Comparison of ENCODE assay signal across 22 mouse cellular contexts in genomic region chr9:106215341-106216125, GRCm38 (mm10). TPM values are rescaled to one million over a fixed set of nuclear protein-coding genes. Genes with fewer than 3 reads are reported as not detected.
DNase-seq lines count a peak whose midpoint lies in the region; ATAC-seq and TF ChIP-seq lines count a peak whose summit lies in the region.
"Had no signal": no experiment of that assay in that cellular context is flagged by ENCODE, and none has a peak within 500 bp of the region (broad histone marks: within the 10 kb centered on the region; RNA-seq: fewer than 3 reads in every experiment).

No protein-coding gene starts in this region.

- no peaks in the 10 kb centered on the region for H3K27me3 ChIP-seq in hindbrain, postnatal 0 days (ENCODE audit: insufficient read depth, low read length)
- H3K27me3 ChIP-seq in hindbrain, embryonic 12.5 days: no peaks in the 10 kb centered on the region
- H3K27me3 ChIP-seq in lung, embryonic 14.5 days (ENCODE audit: insufficient read depth, low read length): no peaks in the 10 kb centered on the region
- H3K27me3 ChIP-seq in heart, embryonic 12.5 days (replicated peaks): no peaks in the 10 kb centered on the region
- H3K27me3 ChIP-seq: liver, embryonic 15.5 days; stomach, embryonic 15.5 days had no signal

- no peak overlapping the region for H3K27ac ChIP-seq in hindbrain, postnatal 0 days
- no peak overlapping the region for H3K27ac ChIP-seq in hindbrain, embryonic 12.5 days
- H3K27ac ChIP-seq in lung, embryonic 14.5 days (ENCODE audit: low read depth): no peak overlapping the region
- H3K27ac ChIP-seq in heart, embryonic 12.5 days (ENCODE audit: poor library complexity, severe bottlenecking): no peak overlapping the region
- H3K27ac ChIP-seq: liver, embryonic 15.5 days; midbrain, embryonic 10.5 days; stomach, embryonic 15.5 days had no signal

- H3K9ac ChIP-seq in hindbrain, postnatal 0 days (replicated peaks; ENCODE audit: low read length): no peak overlapping the region
- H3K9ac ChIP-seq in hindbrain, embryonic 12.5 days: no peak overlapping the region
- no peak overlapping the region for H3K9ac ChIP-seq in lung, embryonic 14.5 days
- H3K9ac ChIP-seq in heart, embryonic 12.5 days: no peak overlapping the region
- H3K9ac ChIP-seq: liver, embryonic 15.5 days; stomach, embryonic 15.5 days had no signal

- no peak for DNase-seq in hindbrain, postnatal 0 days (ENCODE audit: low spot score)
- DNase-seq in lung, embryonic 14.5 days: no peak
- no peak for DNase-seq in lung, adult 2 months
- DNase-seq in CD4-positive, CD25-positive, alpha-beta regulatory T cell, adult 2 months (ENCODE audit: low read depth, low spot score): peak; percentile 52
- DNase-seq in naive thymus-derived CD4-positive, alpha-beta T cell, adult 2 months (ENCODE audit: low read depth): peak; percentile 68
- no peak for DNase-seq in gastrocnemius, postnatal 25 days
- DNase-seq: B cell, adult 2 months; cerebellum, postnatal 10 days; heart, postnatal 36 days; kidney, adult 9 months; lung, postnatal 4 days; retina, postnatal 1 day; thymus, postnatal 4 days had no signal

- peaks cover 25% of the 10 kb centered on the region for H3K36me3 ChIP-seq in hindbrain, postnatal 0 days (ENCODE audit: insufficient read depth, low read length)
- H3K36me3 ChIP-seq in hindbrain, embryonic 12.5 days: peaks cover 32% of the 10 kb centered on the region
- H3K36me3 ChIP-seq in lung, embryonic 14.5 days (ENCODE audit: insufficient read depth): peaks cover 33% of the 10 kb centered on the region
- H3K36me3 ChIP-seq in heart, embryonic 12.5 days: peaks cover 35% of the 10 kb centered on the region

- WGBS in hindbrain, postnatal 0 days: 86% methylated on average over 6 of the region's 6 CpGs
- 80% methylated on average over 6 of the region's 6 CpGs for WGBS in hindbrain, embryonic 12.5 days
- WGBS in lung, embryonic 14.5 days: 82% methylated on average over 6 of the region's 6 CpGs
- WGBS in lung, adult 2 months: 81% methylated on average over 6 of the region's 6 CpGs
- WGBS in heart, embryonic 12.5 days: 76% methylated on average over 6 of the region's 6 CpGs

- no peaks in the 10 kb centered on the region; the same call in 1 of the 2 replicates for H3K4me1 ChIP-seq in hindbrain, postnatal 0 days (ENCODE audit: insufficient read depth, low read length)
- peaks cover 11% of the 10 kb centered on the region for H3K4me1 ChIP-seq in hindbrain, embryonic 12.5 days
- H3K4me1 ChIP-seq in lung, embryonic 14.5 days (ENCODE audit: insufficient read depth): 0 out of 2 replicates have a peak, but pooled peaks cover 5% of the 10 kb centered on the region
- H3K4me1 ChIP-seq in lung, adult 2 months (ENCODE audit: control insufficient read depth, insufficient read depth, low read length): peaks cover 9% of the 10 kb centered on the region
- peaks cover 12% of the 10 kb centered on the region for H3K4me1 ChIP-seq in heart, embryonic 12.5 days (replicated peaks)

- TF ChIP-seq POLR2A in lung, adult 2 months (IDR thresholded peaks at IDR 0.05; ENCODE audit: borderline replicate concordance, extremely low read depth, low read depth, low read length): no peak

- ATAC-seq in hindbrain, postnatal 0 days: no peak
- ATAC-seq in hindbrain, embryonic 12.5 days (ENCODE audit: low FRiP score): no peak
- no peak for ATAC-seq in lung, embryonic 14.5 days (ENCODE audit: insufficient read depth)
- ATAC-seq in heart, embryonic 12.5 days (ENCODE audit: insufficient number of reproducible peaks, low FRiP score): no peak
- ATAC-seq: hindbrain, embryonic 16.5 days had no signal

- H3K4me3 ChIP-seq in hindbrain, postnatal 0 days (ENCODE audit: low read length): no peak overlapping the region
- no peak overlapping the region for H3K4me3 ChIP-seq in hindbrain, embryonic 12.5 days
- H3K4me3 ChIP-seq in lung, embryonic 14.5 days (ENCODE audit: low read depth, low read length): no peak overlapping the region
- H3K4me3 ChIP-seq in lung, adult 2 months (replicated peaks; ENCODE audit: extremely low read depth, low read depth, low read length): no peak overlapping the region
- H3K4me3 ChIP-seq in heart, embryonic 12.5 days: no peak overlapping the region
- H3K4me3 ChIP-seq: liver, embryonic 15.5 days; midbrain, embryonic 10.5 days; stomach, embryonic 15.5 days had no signal

- H3K4me2 ChIP-seq in hindbrain, postnatal 0 days (ENCODE audit: low read depth, low read length): no peak overlapping the region
- H3K4me2 ChIP-seq in hindbrain, embryonic 12.5 days (replicated peaks): no peak overlapping the region
- H3K4me2 ChIP-seq in lung, embryonic 14.5 days: no peak overlapping the region
- no peak overlapping the region for H3K4me2 ChIP-seq in heart, embryonic 12.5 days
- H3K4me2 ChIP-seq: heart, embryonic 11.5 days; liver, embryonic 15.5 days; stomach, embryonic 15.5 days had no signal

- no peaks in the 10 kb centered on the region for H3K9me3 ChIP-seq in hindbrain, postnatal 0 days (ENCODE audit: low read length)
- no peaks in the 10 kb centered on the region for H3K9me3 ChIP-seq in hindbrain, embryonic 12.5 days (replicated peaks)
- no peaks in the 10 kb centered on the region for H3K9me3 ChIP-seq in lung, embryonic 14.5 days (ENCODE audit: low read depth, low read length)
- no peaks in the 10 kb centered on the region for H3K9me3 ChIP-seq in heart, embryonic 12.5 days (replicated peaks)
- H3K9me3 ChIP-seq: G1E; liver, embryonic 15.5 days; midbrain, embryonic 10.5 days; stomach, embryonic 15.5 days had no signal

- peak; percentile 37 for TF ChIP-seq CTCF in hindbrain, postnatal 0 days (IDR thresholded peaks at IDR 0.05; ENCODE audit: low read depth)
- peak; percentile 40 for TF ChIP-seq CTCF in lung, embryonic 14.5 days (IDR thresholded peaks at IDR 0.05; ENCODE audit: low read depth)
- no peak for TF ChIP-seq CTCF in lung, adult 2 months (IDR thresholded peaks at IDR 0.05; ENCODE audit: insufficient read depth, low read length)

RNA-seq across cellular contexts. Expression of gene Tlr9, which starts 6.9 kb away (rescaled TPM):
- total RNA-seq in hindbrain, postnatal 0 days (2014; rRNA removed): 0.36 and 0.37 TPM in 2 replicates
- 0.09 and 0.11 TPM in 2 replicates for polyA plus RNA-seq in hindbrain, postnatal 0 days (2015; fragmentation: Nextera tagmentation; extraction: Ambion mirVana)
- polyA plus RNA-seq in hindbrain, embryonic 12.5 days (2016; fragmentation: Nextera tagmentation; extraction: Ambion mirVana): 0.05 and 0.07 TPM in 2 replicates
- polyA plus RNA-seq in lung, embryonic 14.5 days (2014; fragmentation: Nextera tagmentation; extraction: Ambion mirVana): 0.08 and 0.09 TPM in 2 replicates
- polyA plus RNA-seq in lung, adult 2 months (2012; rRNA removed): 6.0 and 6.4 TPM in 2 replicates
- under 1 TPM; 0.21 to 0.33 TPM for total RNA-seq in gastrocnemius, postnatal 25 days (2021)
- polyA plus RNA-seq in heart, embryonic 12.5 days (2016; fragmentation: Nextera tagmentation; extraction: Ambion mirVana): not detected in 2 replicates
- polyA plus RNA-seq: G1E; heart, embryonic 11.5 days; limb, embryonic 11.5 days; midbrain, embryonic 10.5 days had no signal

RNA-seq across cellular contexts. Expression of gene Twf2, which starts 12.6 kb away (rescaled TPM):
- 57.4 and 72.6 TPM in 2 replicates for total RNA-seq in hindbrain, postnatal 0 days (2014; rRNA removed)
- 42.0 and 43.9 TPM in 2 replicates for polyA plus RNA-seq in hindbrain, postnatal 0 days (2015; fragmentation: Nextera tagmentation; extraction: Ambion mirVana)
- polyA plus RNA-seq in hindbrain, embryonic 12.5 days (2016; fragmentation: Nextera tagmentation; extraction: Ambion mirVana): 60.2 and 62.1 TPM in 2 replicates
- 77.0 and 78.1 TPM in 2 replicates for polyA plus RNA-seq in lung, embryonic 14.5 days (2014; fragmentation: Nextera tagmentation; extraction: Ambion mirVana)
- polyA plus RNA-seq in lung, adult 2 months (2012; rRNA removed): 60.9 and 69.0 TPM in 2 replicates
- 100 to 1,000 TPM in 1 of 2 experiments, 10 to 100 TPM in 1; 95.6 to 126 TPM for total RNA-seq in gastrocnemius, postnatal 25 days (2021)
- 52.9 and 53.9 TPM in 2 replicates for polyA plus RNA-seq in heart, embryonic 12.5 days (2016; fragmentation: Nextera tagmentation; extraction: Ambion mirVana)

RNA-seq across cellular contexts. Expression of gene Ppm1m, which starts 16.0 kb away (rescaled TPM):
- 19.0 and 23.3 TPM in 2 replicates for total RNA-seq in hindbrain, postnatal 0 days (2014; rRNA removed)
- polyA plus RNA-seq in hindbrain, postnatal 0 days (2015; fragmentation: Nextera tagmentation; extraction: Ambion mirVana): 18.5 and 21.2 TPM in 2 replicates
- 32.3 and 37.0 TPM in 2 replicates for polyA plus RNA-seq in hindbrain, embryonic 12.5 days (2016; fragmentation: Nextera tagmentation; extraction: Ambion mirVana)
- polyA plus RNA-seq in lung, embryonic 14.5 days (2014; fragmentation: Nextera tagmentation; extraction: Ambion mirVana): 49.2 and 55.0 TPM in 2 replicates
- polyA plus RNA-seq in lung, adult 2 months (2012; rRNA removed): 60.7 and 67.3 TPM in 2 replicates
- 1 to 10 TPM; 2.6 to 4.7 TPM for total RNA-seq in gastrocnemius, postnatal 25 days (2021)
- polyA plus RNA-seq in heart, embryonic 12.5 days (2016; fragmentation: Nextera tagmentation; extraction: Ambion mirVana): 30.7 and 34.1 TPM in 2 replicates

RNA-seq across cellular contexts. Expression of gene Alas1, which starts 32.9 kb away (rescaled TPM):
- total RNA-seq in hindbrain, postnatal 0 days (2014; rRNA removed): 80.9 and 92.7 TPM in 2 replicates
- polyA plus RNA-seq in hindbrain, postnatal 0 days (2015; fragmentation: Nextera tagmentation; extraction: Ambion mirVana): 80.4 and 92.3 TPM in 2 replicates
- polyA plus RNA-seq in hindbrain, embryonic 12.5 days (2016; fragmentation: Nextera tagmentation; extraction: Ambion mirVana): 79.2 and 92.1 TPM in 2 replicates
- polyA plus RNA-seq in lung, embryonic 14.5 days (2014; fragmentation: Nextera tagmentation; extraction: Ambion mirVana): 104 and 110 TPM in 2 replicates
- 443 and 458 TPM in 2 replicates for polyA plus RNA-seq in lung, adult 2 months (2012; rRNA removed)
- 100 to 1,000 TPM; 260 to 287 TPM for total RNA-seq in gastrocnemius, postnatal 25 days (2021)
- polyA plus RNA-seq in heart, embryonic 12.5 days (2016; fragmentation: Nextera tagmentation; extraction: Ambion mirVana): 129 and 133 TPM in 2 replicates

RNA-seq across cellular contexts. Expression of gene Wdr82, which starts 44.8 kb away (rescaled TPM):
- total RNA-seq in hindbrain, postnatal 0 days (2014; rRNA removed): 240 and 243 TPM in 2 replicates
- polyA plus RNA-seq in hindbrain, postnatal 0 days (2015; fragmentation: Nextera tagmentation; extraction: Ambion mirVana): 29.1 and 32.6 TPM in 2 replicates
- polyA plus RNA-seq in hindbrain, embryonic 12.5 days (2016; fragmentation: Nextera tagmentation; extraction: Ambion mirVana): 34.1 and 38.9 TPM in 2 replicates
- 26.7 and 26.9 TPM in 2 replicates for polyA plus RNA-seq in lung, embryonic 14.5 days (2014; fragmentation: Nextera tagmentation; extraction: Ambion mirVana)
- polyA plus RNA-seq in lung, adult 2 months (2012; rRNA removed): 47.3 and 49.1 TPM in 2 replicates
- total RNA-seq in gastrocnemius, postnatal 25 days (2021): 10 to 100 TPM; 22.4 to 24.3 TPM
- polyA plus RNA-seq in heart, embryonic 12.5 days (2016; fragmentation: Nextera tagmentation; extraction: Ambion mirVana): 23.6 and 23.7 TPM in 2 replicates

Comparison
In these comparisons a context has a peak if more than half of its experiments do, and no peak if none do; other contexts are left out.
1. DNase-seq: peak in CD4-positive, CD25-positive, alpha-beta regulatory T cell, adult 2 months (single experiment) and naive thymus-derived CD4-positive, alpha-beta T cell, adult 2 months (single experiment); none in hindbrain, postnatal 0 days (single experiment), lung, embryonic 14.5 days (single experiment), lung, adult 2 months (single experiment) and gastrocnemius, postnatal 25 days (single experiment).